Mouse (Mus musculus): Measurements from ENCODE around the gene Mpv17l2.

Gene Mpv17l2

DNA sequence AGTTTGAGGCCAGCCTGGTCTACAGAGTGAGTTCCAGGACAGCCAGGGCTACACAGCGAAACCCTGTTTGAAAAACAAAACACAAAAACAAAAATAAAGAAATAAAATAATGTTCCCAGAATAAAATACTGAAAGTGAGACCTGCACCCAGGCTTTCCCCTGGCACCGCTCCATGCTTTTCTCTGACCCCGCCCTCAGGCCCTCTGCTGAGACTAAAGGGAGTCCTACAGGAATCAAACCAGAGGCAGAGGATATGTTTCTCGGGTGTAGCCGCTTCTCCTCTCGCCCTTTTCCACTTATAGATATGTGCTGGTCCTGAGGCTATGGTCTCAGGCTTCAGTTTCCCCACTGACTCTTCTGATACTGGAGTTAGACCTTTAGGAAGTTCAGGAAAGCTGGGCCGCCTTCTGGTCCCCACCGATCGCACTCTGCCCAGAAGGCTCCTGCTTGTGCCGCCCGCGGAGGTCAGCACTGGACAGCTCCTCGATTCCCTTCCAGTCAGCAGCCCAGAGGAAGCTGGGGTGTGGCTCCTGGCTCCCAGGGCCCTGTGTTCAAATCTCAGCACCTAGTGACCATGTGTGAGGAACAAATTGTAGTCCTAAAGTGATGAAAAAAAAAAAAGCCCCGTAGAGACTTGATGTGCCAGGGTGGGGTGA is 34.8 kb downstream of the Mpv17l2 start:
- no peak for DNase-seq (ENCODE audit: extremely low read depth, insufficient read length, low spot score)

- DNase-seq (ENCODE audit: extremely low read depth, insufficient read length, low spot score) = no peak
Observed at GRCm38 (mm10) chr8:70724216-70724615, 36.5 kb downstream of the Mpv17l2 start.

GRCm38 (mm10) chr8:70723486-70724210 is 37.1 kb downstream of the Mpv17l2 start, which contains the start of gene Pde4c:
TSS of gene Pde4c (plus strand) at chr8:70723720.
- DNase-seq (ENCODE audit: extremely low read depth, insufficient read length, low spot score) = no peak

DNA sequence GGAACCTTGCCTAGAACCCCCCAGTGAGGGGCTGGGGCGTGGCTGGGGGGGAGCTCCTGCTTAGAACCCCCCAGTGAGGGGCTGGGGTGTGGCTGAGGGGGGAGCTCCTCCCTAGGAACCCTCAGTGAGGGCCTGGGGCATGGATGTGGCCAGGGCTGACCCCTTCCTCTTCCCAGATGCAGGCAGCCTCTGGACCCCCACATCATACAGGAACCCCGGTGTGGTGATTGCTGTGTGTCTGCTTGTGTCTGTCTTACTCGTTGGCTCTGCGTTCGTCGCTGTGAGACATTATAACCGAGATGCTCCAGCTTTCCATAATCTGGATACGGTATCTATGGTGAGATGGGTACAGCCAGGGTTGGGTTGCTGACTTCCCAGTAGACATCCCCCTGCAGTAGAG is 39.1 kb downstream of the Mpv17l2 start:
- no peak for DNase-seq (ENCODE audit: extremely low read depth, insufficient read length, low spot score)

DNA sequence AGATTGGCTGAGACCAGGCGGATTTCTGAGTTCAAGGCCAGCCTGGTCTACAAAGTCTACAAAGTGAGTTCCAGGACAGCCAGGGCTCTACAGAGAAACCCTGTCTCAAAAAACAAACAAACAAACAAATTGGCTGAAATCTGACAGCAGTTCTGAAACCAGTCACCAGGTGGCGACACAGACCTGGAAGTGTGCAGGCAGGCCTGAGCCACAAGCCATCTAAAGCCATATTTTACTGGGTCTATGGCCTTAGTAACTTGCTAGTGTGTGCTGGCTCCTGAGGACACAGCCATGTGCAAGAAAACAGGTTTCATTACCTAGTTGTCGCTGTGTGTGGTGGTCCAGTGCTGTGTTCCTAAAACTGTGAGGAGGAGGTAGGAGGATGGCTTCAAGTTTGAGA is 40.0 kb downstream of the Mpv17l2 start:
- DNase-seq (ENCODE audit: extremely low read depth, insufficient read length, low spot score) = peak; percentile 52

GRCm38 (mm10) chr8:70719796-70720270 is 40.9 kb downstream of the Mpv17l2 start:
- no peak for DNase-seq (ENCODE audit: extremely low read depth, insufficient read length, low spot score)

DNA sequence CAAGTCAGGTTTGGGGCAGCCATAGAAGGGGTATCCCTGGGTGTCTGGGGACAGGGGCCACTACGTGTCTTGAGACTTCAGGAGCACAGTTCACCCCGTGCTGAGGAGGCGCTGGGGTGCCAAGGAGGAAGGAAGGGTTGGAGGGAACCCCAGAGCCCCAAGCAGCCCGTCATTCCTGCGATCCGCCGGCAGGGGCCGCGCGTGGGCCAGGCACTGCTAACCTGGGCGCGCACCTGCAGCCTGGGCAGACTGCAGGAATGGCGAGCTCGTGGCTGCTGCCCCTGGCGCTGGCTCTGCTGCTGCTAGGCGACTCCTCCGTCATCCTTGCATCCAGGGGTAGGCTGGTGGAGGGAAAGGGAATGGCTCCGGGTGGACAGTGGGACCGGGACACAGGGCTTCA is 42.4 kb downstream of the Mpv17l2 start, which contains the start of gene Gm3336:
TSS of gene Gm3336 (plus strand) at position 247 of the 400 bp plus-strand sequence.
- peak; percentile 54 for DNase-seq (ENCODE audit: extremely low read depth, insufficient read length, low spot score)

DNA sequence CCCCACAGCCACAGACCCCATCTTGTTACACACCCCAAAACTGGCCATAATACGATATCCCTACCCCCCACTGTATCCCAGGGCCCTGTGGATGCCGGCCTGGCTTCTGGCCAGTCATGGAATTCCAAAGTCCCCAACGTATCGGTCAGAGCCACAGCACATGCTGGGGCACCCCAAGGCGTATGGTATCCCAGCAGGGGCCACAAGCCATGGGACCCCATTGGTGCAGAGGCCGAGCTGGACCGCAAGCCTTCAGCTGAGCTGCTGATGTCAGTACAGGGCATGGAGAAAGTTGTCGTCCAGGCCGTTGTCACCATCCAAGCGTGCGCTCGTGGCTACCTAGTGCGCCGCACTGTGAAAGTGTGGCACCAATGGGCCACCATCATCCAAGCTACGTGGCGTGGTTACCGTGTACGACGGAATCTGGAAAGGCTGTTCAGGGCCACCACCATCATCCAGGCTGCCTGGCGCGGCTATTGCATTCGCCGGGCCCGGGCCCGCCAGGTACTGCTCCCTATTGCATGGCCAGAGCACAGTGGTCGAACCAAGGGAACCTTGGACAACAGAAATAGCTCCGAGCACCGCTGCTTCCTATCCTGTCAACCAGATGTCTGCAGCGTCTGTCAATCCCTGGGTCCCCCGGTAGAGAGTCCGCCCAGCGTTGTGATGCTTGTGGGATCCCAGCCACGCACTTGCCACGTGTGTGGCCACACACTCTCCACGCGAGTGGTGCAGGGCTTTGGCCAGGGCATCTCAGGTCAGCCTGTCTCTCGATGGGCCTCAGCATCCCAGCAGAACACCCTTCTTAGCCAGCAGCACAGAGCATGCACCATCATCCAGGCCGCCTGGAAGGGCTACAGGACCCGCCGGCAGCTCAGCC is 44.0 kb downstream of the Mpv17l2 start:
- no peak for DNase-seq (ENCODE audit: extremely low read depth, insufficient read length, low spot score)

DNA sequence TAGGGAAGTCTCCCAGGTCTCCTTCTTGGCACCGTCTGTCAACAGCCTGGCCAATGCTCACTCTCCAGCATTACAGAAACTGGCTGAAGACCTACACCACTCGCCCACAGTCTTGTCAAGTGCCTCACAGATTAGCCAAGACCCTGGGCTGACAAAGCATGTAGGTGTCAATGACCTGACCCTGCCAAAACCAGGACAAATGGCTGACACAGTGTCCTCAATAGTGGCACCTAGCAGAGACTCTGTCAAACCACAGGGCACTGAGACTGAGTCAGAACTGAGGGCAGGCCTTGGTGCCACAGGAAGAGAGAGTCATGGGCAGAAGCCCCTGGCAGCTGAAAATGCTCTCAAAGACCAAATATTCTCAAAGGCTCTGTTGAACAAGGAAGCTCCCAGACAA is 45.7 kb downstream of the Mpv17l2 start:
- DNase-seq (ENCODE audit: extremely low read depth, insufficient read length, low spot score) = no peak

DNA sequence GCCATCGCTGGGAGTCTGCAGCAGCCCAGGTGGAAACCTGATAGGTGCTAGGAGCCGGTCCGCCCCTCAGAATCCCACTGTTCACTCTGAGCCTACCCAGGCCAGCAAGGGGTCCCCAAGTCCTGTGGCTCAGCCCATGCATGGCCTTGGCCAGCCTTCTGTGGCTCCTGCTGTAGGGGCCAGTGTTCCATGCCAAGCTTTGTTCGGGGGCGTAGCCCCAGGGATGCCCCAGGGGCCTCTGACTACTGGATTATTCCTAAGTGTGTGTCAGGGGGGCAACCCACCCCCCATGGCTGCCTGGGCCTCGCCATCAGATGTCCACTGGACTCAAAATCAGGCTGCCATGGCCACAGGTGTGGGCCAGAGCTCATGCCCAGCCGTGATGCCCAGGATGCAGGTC is 46.8 kb downstream of the Mpv17l2 start:
- DNase-seq (ENCODE audit: extremely low read depth, insufficient read length, low spot score) = no peak

- no peak for DNase-seq (ENCODE audit: extremely low read depth, insufficient read length, low spot score)
Observed at GRCm38 (mm10) chr8:70711041-70711440, 49.7 kb downstream of the Mpv17l2 start.

DNA sequence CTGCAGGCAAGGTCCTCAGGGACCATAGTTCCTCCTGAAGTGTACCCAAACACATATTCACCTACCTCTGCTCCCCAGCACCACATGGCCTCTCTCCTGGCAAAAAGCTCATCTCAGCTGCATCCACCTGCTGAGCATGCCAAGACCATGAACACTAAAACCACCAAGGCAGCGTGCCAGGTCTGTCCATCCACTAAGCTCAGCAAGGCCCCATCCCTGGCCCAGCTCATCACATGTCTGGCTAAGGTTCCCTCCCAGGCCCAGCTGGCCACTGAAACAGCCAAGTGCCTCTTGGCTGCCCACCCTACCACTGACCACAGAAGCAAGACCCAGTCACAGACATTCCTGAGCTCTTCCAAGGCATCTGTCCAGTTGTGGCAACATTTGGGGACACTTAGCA is 50.5 kb downstream of the Mpv17l2 start:
- peak; percentile 89 for DNase-seq (ENCODE audit: extremely low read depth, insufficient read length, low spot score)

DNA sequence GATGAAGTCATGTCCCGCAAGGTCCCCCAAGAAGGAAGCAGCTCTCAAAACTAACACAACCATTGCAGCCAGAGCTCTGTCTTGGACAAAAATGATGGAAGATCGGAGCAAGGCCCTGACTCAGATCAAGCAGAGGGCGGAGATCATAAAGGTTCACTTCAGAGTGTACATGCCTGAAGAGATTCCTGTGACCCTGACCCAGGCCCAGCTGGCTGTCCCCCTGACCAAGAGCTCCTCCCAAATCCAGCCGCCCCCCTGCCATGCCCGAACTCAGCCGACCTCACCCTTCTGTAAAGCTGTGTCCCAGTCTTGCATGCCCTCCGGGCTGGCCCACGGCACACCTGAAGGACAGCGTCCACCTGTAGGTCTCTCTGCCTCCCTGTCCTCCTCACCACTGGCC is 51.0 kb downstream of the Mpv17l2 start:
- DNase-seq (ENCODE audit: extremely low read depth, insufficient read length, low spot score) = no peak
